Mouse (Mus musculus): ENCODE data around the gene Mapk6. TPM values are rescaled to one million over a fixed set of nuclear protein-coding genes. Genes with fewer than 3 reads are reported as not detected.
"Not testable (repeated sequence)": the region's sequence is repeated elsewhere in the genome, so short reads cannot be mapped to it uniquely, and the experiment has no call there.

Gene Mapk6
- 43.5 and 45.9 TPM in 2 replicates for polyA plus RNA-seq (2015; fragmentation: Nextera tagmentation; extraction: Ambion mirVana)

GRCm38 (mm10) chr9:75409852-75410378, at the start of gene Mapk6:
Gene Mapk6 (minus strand): TSS chr9:75410005.
- peak within 1 kb of the TSS; percentile 80 for H3K4me2 ChIP-seq (ENCODE audit: low read depth, low read length)
- no peaks in the 10 kb centered on the region for H3K36me3 ChIP-seq (ENCODE audit: control insufficient read depth, insufficient read depth, low read length)
- WGBS: under 1% methylated on average over 58 of the region's 58 CpGs
- peak; percentile 90 for ATAC-seq
- no peaks in the 10 kb centered on the region for H3K27me3 ChIP-seq (replicated peaks; ENCODE audit: control insufficient read depth, insufficient read depth, low read length)
- H3K9me3 ChIP-seq (ENCODE audit: control insufficient read depth, low read length): no peaks in the 10 kb centered on the region
- H3K4me1 ChIP-seq (ENCODE audit: control insufficient read depth, insufficient read depth, low read length): peaks cover 17% of the 10 kb centered on the region
- peak within 1 kb of the TSS; percentile 86 for H3K4me3 ChIP-seq (ENCODE audit: low read length)
- H3K9ac ChIP-seq (ENCODE audit: low read depth, low read length): peak within 1 kb of the TSS; percentile 93
- H3K27ac ChIP-seq (ENCODE audit: low read length): peak within 1 kb of the TSS; percentile 99

- H3K36me3 ChIP-seq (ENCODE audit: control insufficient read depth, insufficient read depth, low read length): peaks cover 42% of the 10 kb centered on the region
- H3K4me1 ChIP-seq (ENCODE audit: control insufficient read depth, insufficient read depth, low read length): no peaks in the 10 kb centered on the region
- H3K9me3 ChIP-seq (ENCODE audit: control insufficient read depth, low read length): no peaks in the 10 kb centered on the region
- no peak overlapping the region for H3K4me3 ChIP-seq (ENCODE audit: low read length)
- H3K27ac ChIP-seq (ENCODE audit: low read length): no peak overlapping the region
- H3K27me3 ChIP-seq (replicated peaks; ENCODE audit: control insufficient read depth, insufficient read depth, low read length): no peaks in the 10 kb centered on the region
- 77% methylated on average over 10 of the region's 10 CpGs for WGBS
- H3K4me2 ChIP-seq (ENCODE audit: low read depth, low read length): no peak overlapping the region
- ATAC-seq: no peak
- H3K9ac ChIP-seq (ENCODE audit: low read depth, low read length): no peak overlapping the region
Measured at GRCm38 (mm10) chr9:75455684-75456083, 45.9 kb upstream of the Mapk6 start.

GRCm38 (mm10) chr9:75453994-75454393, 44.2 kb upstream of the Mapk6 start:
- 89% methylated on average over 2 of the region's 2 CpGs for WGBS
- Histone ChIP-seq H3K9ac (ENCODE audit: low read depth, low read length) (no peak overlapping the region), H3K27ac (ENCODE audit: low read length) (no peak overlapping the region), H3K9me3 (ENCODE audit: control insufficient read depth, low read length) (no peaks in the 10 kb centered on the region), H3K4me1 (ENCODE audit: control insufficient read depth, insufficient read depth, low read length) (no peaks in the 10 kb centered on the region), H3K27me3 (replicated peaks; ENCODE audit: control insufficient read depth, insufficient read depth, low read length) (no peaks in the 10 kb centered on the region), H3K4me3 (ENCODE audit: low read length) (no peak overlapping the region), H3K36me3 (ENCODE audit: control insufficient read depth, insufficient read depth, low read length) (peaks cover 42% of the 10 kb centered on the region), H3K4me2 (ENCODE audit: low read depth, low read length) (no peak overlapping the region)
- ATAC-seq: no peak

- ATAC-seq: no peak
- no peaks in the 10 kb centered on the region for H3K27me3 ChIP-seq (replicated peaks; ENCODE audit: control insufficient read depth, insufficient read depth, low read length)
- no peak overlapping the region for H3K4me3 ChIP-seq (ENCODE audit: low read length)
- no peaks in the 10 kb centered on the region for H3K4me1 ChIP-seq (ENCODE audit: control insufficient read depth, insufficient read depth, low read length)
- H3K4me2 ChIP-seq (ENCODE audit: low read depth, low read length): no peak overlapping the region
- no peak overlapping the region for H3K27ac ChIP-seq (ENCODE audit: low read length)
- H3K9me3 ChIP-seq (ENCODE audit: control insufficient read depth, low read length): no peaks in the 10 kb centered on the region
- H3K9ac ChIP-seq (ENCODE audit: low read depth, low read length): no peak overlapping the region
- 89% methylated on average over 3 of the region's 3 CpGs for WGBS
- peaks cover 36% of the 10 kb centered on the region for H3K36me3 ChIP-seq (ENCODE audit: control insufficient read depth, insufficient read depth, low read length)
Measured at GRCm38 (mm10) chr9:75448021-75448420, 38.2 kb upstream of the Mapk6 start.

GRCm38 (mm10) chr9:75446574-75446973, 36.8 kb upstream of the Mapk6 start:
- H3K9ac ChIP-seq (ENCODE audit: low read depth, low read length); H3K27me3 ChIP-seq (replicated peaks; ENCODE audit: control insufficient read depth, insufficient read depth, low read length); ATAC-seq; H3K9me3 ChIP-seq (ENCODE audit: control insufficient read depth, low read length); H3K27ac ChIP-seq (ENCODE audit: low read length); H3K4me3 ChIP-seq (ENCODE audit: low read length); H3K4me2 ChIP-seq (ENCODE audit: low read depth, low read length); H3K4me1 ChIP-seq (ENCODE audit: control insufficient read depth, insufficient read depth, low read length): not testable (repeated sequence)
- 88% methylated on average over 10 of the region's 10 CpGs for WGBS
- H3K36me3 ChIP-seq (ENCODE audit: control insufficient read depth, insufficient read depth, low read length): peaks cover 30% of the 10 kb centered on the region

- peaks cover 24% of the 10 kb centered on the region; the same call in 1 of the 2 replicates for H3K36me3 ChIP-seq (ENCODE audit: control insufficient read depth, insufficient read depth, low read length)
- no peak overlapping the region for H3K9ac ChIP-seq (ENCODE audit: low read depth, low read length)
- H3K9me3 ChIP-seq (ENCODE audit: control insufficient read depth, low read length): no peaks in the 10 kb centered on the region
- no peak overlapping the region for H3K27ac ChIP-seq (ENCODE audit: low read length)
- 87% methylated on average over 15 of the region's 15 CpGs for WGBS
- H3K4me3 ChIP-seq (ENCODE audit: low read length): no peak overlapping the region
- H3K4me1 ChIP-seq (ENCODE audit: control insufficient read depth, insufficient read depth, low read length): 0 out of 2 replicates have a peak, but pooled peaks cover 7% of the 10 kb centered on the region
- H3K4me2 ChIP-seq (ENCODE audit: low read depth, low read length): no peak overlapping the region
- no peak for ATAC-seq
- H3K27me3 ChIP-seq (replicated peaks; ENCODE audit: control insufficient read depth, insufficient read depth, low read length): no peaks in the 10 kb centered on the region
Measured at GRCm38 (mm10) chr9:75444981-75445380, 35.2 kb upstream of the Mapk6 start.

GRCm38 (mm10) chr9:75441691-75442131, 31.9 kb upstream of the Mapk6 start:
- H3K9me3 ChIP-seq (ENCODE audit: control insufficient read depth, low read length): no peaks in the 10 kb centered on the region
- 0 out of 2 replicates have a peak, but pooled peaks cover 7% of the 10 kb centered on the region for H3K4me1 ChIP-seq (ENCODE audit: control insufficient read depth, insufficient read depth, low read length)
- H3K27ac ChIP-seq (ENCODE audit: low read length): peak overlapping the region; percentile 77
- peak overlapping the region; percentile 87 for H3K4me2 ChIP-seq (ENCODE audit: low read depth, low read length)
- peak overlapping the region; percentile 89 for H3K9ac ChIP-seq (ENCODE audit: low read depth, low read length)
- peaks cover 7% of the 10 kb centered on the region; the same call in 1 of the 2 replicates for H3K36me3 ChIP-seq (ENCODE audit: control insufficient read depth, insufficient read depth, low read length)
- peak overlapping the region; percentile 85 for H3K4me3 ChIP-seq (ENCODE audit: low read length)
- ATAC-seq: peak; percentile 86
- WGBS: under 1% methylated on average over 31 of the region's 31 CpGs
- H3K27me3 ChIP-seq (replicated peaks; ENCODE audit: control insufficient read depth, insufficient read depth, low read length): no peaks in the 10 kb centered on the region

GRCm38 (mm10) chr9:75440796-75441666, 31.2 kb upstream of the Mapk6 start, which contains the start of gene Leo1:
Gene Leo1 (plus strand): TSS chr9:75441524.
- peak; percentile 96 for ATAC-seq
- Histone ChIP-seq H3K9me3 (ENCODE audit: control insufficient read depth, low read length) (no peaks in the 10 kb centered on the region), H3K36me3 (ENCODE audit: control insufficient read depth, insufficient read depth, low read length) (peaks cover 7% of the 10 kb centered on the region; the same call in 1 of the 2 replicates), H3K27ac (ENCODE audit: low read length) (peak within 1 kb of the TSS; percentile 77), H3K4me3 (ENCODE audit: low read length) (peak within 1 kb of the TSS; percentile 85), H3K27me3 (replicated peaks; ENCODE audit: control insufficient read depth, insufficient read depth, low read length) (no peaks in the 10 kb centered on the region), H3K9ac (ENCODE audit: low read depth, low read length) (peak within 1 kb of the TSS; percentile 89), H3K4me2 (ENCODE audit: low read depth, low read length) (peak within 1 kb of the TSS; percentile 87), H3K4me1 (ENCODE audit: control insufficient read depth, insufficient read depth, low read length) (peaks cover 8% of the 10 kb centered on the region; the same call in 1 of the 2 replicates)
- under 1% methylated on average over 44 of the region's 45 CpGs for WGBS

GRCm38 (mm10) chr9:75437653-75438385, 28.0 kb upstream of the Mapk6 start:
- Histone ChIP-seq H3K9ac (ENCODE audit: low read depth, low read length) (no peak overlapping the region), H3K4me1 (ENCODE audit: control insufficient read depth, insufficient read depth, low read length) (peaks cover 14% of the 10 kb centered on the region; the same call in 1 of the 2 replicates)
- no peak for ATAC-seq

More at GRCm38 (mm10) chr9:75437653-75438385, 28.0 kb upstream of the Mapk6 start:
- H3K27ac ChIP-seq (ENCODE audit: low read length): no peak overlapping the region
- no peak overlapping the region for H3K4me2 ChIP-seq (ENCODE audit: low read depth, low read length)
- no peaks in the 10 kb centered on the region for H3K27me3 ChIP-seq (replicated peaks; ENCODE audit: control insufficient read depth, insufficient read depth, low read length)
- H3K9me3 ChIP-seq (ENCODE audit: control insufficient read depth, low read length): no peaks in the 10 kb centered on the region
- no peaks in the 10 kb centered on the region for H3K36me3 ChIP-seq (ENCODE audit: control insufficient read depth, insufficient read depth, low read length)
- WGBS: 34% methylated on average over 6 of the region's 6 CpGs
- H3K4me3 ChIP-seq (ENCODE audit: low read length): no peak overlapping the region

Measured in intestine, embryonic 16.5 days (tissue).